Mouse (Mus musculus): Measurements from ENCODE around the gene Hepacam2. TPM values are rescaled to one million over a fixed set of nuclear protein-coding genes. Genes with fewer than 3 reads are reported as not detected.
"Not testable (repeated sequence)": the region's sequence is repeated elsewhere in the genome, so short reads cannot be mapped to it uniquely, and the experiment has no call there.

The Hepacam2 gene
- total RNA-seq, 2 experiments from 2014 or later: 0.20 to 1.2 TPM

- no peak for DNase-seq (ENCODE audit: low spot score in 2 of 2)
Observed at GRCm38 (mm10) chr6:3468627-3469026, 29.5 kb downstream of the Hepacam2 start.

DNA sequence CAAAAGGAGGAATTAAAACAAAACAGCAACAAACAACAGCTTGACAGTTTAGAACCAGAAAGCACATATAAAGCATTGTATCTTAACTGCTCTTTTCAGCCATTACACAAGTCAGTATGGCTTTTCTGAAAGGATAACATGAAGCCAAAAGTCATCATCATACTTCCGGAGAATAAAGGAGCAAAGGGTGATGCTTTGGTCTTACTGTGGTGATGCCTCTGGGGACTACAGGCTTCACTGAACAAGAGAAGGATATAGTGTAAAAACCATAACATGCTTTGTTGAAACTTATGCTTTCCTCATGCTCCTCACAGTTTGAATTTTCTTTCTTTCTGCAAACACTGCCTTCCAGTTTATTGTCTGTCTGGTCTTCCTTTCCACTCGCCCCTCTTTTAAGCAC is 34.5 kb downstream of the Hepacam2 start:
- no peak for DNase-seq (ENCODE audit: low spot score in 2 of 2)

GRCm38 (mm10) chr6:3463026-3463425 is 35.1 kb downstream of the Hepacam2 start:
- no peak for DNase-seq (ENCODE audit: low spot score in 2 of 2)

GRCm38 (mm10) chr6:3455944-3456536 is 42.1 kb downstream of the Hepacam2 start:
- no peak for DNase-seq (ENCODE audit: low spot score in 2 of 2)

- no peak for DNase-seq (ENCODE audit: low spot score in 2 of 2)
Observed at GRCm38 (mm10) chr6:3454421-3454820, 43.7 kb downstream of the Hepacam2 start.

GRCm38 (mm10) chr6:3447404-3447803 is 50.7 kb downstream of the Hepacam2 start:
- DNase-seq (ENCODE audit: low spot score in 2 of 2): peak; percentile 48 to 51

DNA sequence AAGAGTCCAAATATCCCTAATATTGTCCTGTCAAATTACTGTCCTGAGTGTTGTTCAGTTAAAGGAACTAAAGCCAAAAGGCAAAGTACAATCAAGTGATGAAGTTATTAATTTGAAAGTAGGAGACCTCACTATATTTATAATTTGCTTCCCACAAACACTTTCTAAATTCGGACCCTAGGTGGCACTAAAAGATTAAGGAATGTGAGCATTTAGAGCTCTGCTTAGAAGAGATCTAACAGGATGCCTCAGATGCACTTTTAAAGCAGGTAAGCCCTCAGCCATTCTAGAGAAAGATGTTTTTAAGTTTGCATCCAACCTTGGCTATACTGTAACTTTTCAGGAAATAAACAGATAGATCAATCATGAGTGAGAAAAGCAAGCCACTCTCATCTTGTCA is 54.2 kb downstream of the Hepacam2 start:
- no peak for DNase-seq (ENCODE audit: low spot score in 2 of 2)

DNA sequence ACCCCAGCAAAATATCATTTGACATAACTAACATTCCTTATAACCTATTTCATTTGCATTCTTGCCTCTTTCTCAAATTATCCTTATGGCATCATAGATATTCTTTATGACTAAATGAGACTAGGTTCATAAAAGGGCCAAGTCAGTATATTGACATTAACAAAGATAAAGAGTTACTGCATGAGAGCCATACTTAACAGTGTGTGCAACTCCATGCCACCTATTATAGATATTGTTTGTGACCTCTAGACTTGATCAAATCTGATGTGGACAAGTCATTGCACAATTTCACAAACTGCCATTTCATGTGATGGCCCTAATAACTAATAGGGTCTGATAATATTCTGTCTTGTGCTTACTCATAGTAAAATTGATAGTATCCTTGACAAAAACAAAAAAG is 62.0 kb downstream of the Hepacam2 start:
- DNase-seq (ENCODE audit: low spot score in 2 of 2): no peak

DNA sequence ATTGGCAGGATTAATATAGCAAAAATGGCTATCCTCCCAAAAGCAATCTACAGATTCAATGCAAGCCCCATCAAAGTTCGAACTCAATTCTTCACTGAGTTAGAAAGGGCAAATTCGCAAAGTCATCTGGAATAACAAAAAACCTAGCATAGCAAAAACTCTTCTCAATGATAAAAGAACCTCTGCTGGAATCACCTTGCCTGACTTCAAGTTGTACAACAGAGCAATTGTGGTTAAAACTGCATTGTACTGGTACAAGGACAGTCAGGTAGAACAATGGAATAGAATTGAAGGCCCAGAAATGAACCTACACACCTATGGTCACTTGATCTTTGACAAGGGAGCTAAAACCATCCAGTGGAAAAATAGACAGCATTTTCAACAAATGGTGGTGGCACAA is 67.1 kb downstream of the Hepacam2 start:
- not testable (repeated sequence) for DNase-seq (ENCODE audit: low spot score in 2 of 2)

DNA sequence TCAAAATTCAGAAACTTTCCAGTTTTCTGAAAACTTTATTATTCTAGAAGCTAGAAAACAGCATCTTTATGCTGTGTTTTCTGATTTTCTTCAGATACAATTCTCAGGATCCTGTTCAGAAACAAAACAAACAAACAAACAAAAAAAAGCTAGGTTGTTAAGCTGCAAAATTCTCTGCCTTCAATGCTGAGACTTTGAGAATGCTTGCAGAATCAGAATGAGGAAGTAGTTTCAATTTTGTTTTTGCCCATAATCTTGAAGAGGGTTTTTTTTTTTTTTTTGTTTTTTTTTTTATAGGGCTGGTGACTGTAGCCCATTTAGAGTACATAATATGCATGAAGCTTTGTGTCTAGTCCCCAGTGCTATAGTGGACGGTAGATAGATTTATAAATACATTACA is 71.1 kb downstream of the Hepacam2 start:
- DNase-seq (ENCODE audit: low spot score in 2 of 2): no peak

DNA sequence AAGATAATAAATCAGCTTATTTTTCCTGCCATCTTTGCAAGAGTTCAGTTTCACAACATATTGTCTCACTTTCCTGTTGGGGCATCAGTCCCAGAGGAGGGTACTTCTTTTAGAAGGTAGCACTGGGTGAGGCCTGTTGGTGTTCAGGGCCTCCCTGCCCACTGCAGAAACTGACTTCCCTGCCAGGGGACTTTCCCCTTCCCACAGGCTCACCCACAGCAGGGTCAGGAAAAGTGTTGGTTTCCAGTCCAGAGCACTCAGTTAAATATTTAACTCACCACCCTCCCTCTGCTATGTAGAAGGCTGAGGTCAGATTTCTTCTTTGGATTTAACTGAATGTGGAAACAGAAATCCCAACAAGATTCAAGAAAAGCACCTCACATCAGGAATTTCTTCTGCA is 72.8 kb downstream of the Hepacam2 start:
- DNase-seq (ENCODE audit: low spot score in 2 of 2): not testable (repeated sequence)

- DNase-seq (ENCODE audit: low spot score in 2 of 2): not testable (repeated sequence)
Observed at GRCm38 (mm10) chr6:3424613-3425277, 73.4 kb downstream of the Hepacam2 start.

Other genes with a start within 250 kb of the Hepacam2 start
- gene Samd9l, start 98.7 kb downstream of the Hepacam2 start, total RNA-seq (2021): 1 to 10 TPM; 7.0 to 9.9 TPM
- gene Vps50, start 84 bp upstream of the Hepacam2 start, total RNA-seq (2021): 10 to 100 TPM; 18.2 to 18.3 TPM

Measured in adrenal gland, adult 18-20 months (tissue).